Mouse (Mus musculus) gastrocnemius, postnatal 25 days (tissue): ENCODE measurements around the gene Gm28035. TPM values are rescaled to one million over a fixed set of nuclear protein-coding genes. Genes with fewer than 3 reads are reported as not detected.

Experiments used
- DNase-seq: peaks from one replicate; pipeline ENCODE4 v3.0.0; 2022
- total RNA-seq, 2 experiments: library from RNA; stranded (reverse); gene quantifications; 1 replicate in 1 of 2; 2 replicates in 1 of 2; pipeline ENCODE4 v1.2.3; 2021

Gene Gm28035
- total RNA-seq, 2 experiments from 2014 or later = 0.64 to 1.2 TPM

- no peak for DNase-seq
These were observed 21.8 kb downstream of the Gm28035 start for GRCm38 (mm10) chr2:30261921-30262839.

GRCm38 (mm10) chr2:30262840-30263441 lies 22.6 kb downstream of the Gm28035 start:
- peak; percentile 58 for DNase-seq

GRCm38 (mm10) chr2:30263811-30264210 lies 23.4 kb downstream of the Gm28035 start:
- DNase-seq = no peak

DNA sequence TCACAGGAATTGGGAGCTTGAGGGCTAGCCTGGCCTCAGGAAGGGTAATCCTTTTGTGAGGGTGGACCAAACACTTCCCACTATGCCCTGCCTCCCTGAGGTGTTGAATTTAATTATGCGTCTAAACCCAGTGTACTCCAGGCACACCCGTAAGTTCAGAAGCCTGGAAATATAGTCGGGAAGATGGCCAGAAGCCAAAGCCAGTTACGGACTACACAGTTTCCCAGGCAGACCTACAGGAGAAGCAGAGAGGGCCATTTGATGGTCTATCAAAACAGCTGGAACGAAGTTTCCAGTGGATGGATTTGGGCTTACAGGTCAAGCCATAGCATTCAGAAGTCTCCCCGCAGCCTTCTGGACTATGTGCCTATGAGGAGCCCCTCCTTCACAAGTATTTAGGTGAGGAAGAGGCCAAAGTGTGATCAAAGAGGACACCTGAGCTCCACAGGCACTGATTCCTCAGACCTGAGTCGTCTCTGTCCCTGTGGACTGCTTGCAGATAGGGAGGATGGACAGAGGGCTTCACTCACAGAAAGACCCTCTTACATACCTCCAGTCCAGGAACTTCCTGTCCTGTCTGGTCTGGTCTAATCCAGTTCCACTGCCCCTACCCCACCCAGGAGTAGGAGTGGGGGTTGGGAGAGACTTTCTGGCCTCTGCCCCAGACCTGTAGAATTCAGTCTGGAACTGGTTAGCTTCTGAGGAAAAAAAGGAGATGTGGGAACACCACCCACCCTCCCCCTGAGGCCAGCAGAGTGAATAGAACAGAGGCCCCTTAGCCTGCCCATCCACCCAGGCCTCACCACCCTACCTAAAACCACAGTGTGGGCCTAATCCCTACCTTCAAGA lies 24.5 kb downstream of the Gm28035 start:
- DNase-seq = no peak

DNA sequence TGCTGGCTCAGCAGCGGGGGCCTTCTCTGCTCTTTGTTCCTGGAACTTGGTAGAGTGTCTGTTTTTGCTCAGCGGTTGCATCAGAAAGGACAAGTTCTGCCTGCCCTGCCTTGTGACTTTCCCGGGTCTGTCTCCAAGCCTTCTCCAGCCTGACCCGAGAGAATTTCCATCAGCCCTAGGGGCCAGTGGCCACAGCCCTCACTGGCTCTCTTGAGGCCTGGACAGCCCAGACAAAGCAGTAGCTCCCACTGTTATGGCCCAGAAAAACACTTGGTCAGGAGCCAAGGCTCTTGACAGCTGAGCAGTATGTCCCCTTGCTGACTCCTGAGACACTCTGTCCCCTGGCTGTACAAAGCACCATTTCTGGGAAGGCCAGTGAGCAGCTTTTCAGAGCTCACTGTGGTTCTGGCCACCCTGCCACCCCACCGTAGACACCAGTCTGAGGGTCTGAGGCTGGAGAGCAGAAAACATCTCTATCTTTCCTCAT lies 25.4 kb downstream of the Gm28035 start, which contains the start of gene Phyhd1:
TSS of gene Phyhd1 (plus strand) at position 437 of the 487 bp plus-strand sequence.
- DNase-seq = peak; percentile 88

DNA sequence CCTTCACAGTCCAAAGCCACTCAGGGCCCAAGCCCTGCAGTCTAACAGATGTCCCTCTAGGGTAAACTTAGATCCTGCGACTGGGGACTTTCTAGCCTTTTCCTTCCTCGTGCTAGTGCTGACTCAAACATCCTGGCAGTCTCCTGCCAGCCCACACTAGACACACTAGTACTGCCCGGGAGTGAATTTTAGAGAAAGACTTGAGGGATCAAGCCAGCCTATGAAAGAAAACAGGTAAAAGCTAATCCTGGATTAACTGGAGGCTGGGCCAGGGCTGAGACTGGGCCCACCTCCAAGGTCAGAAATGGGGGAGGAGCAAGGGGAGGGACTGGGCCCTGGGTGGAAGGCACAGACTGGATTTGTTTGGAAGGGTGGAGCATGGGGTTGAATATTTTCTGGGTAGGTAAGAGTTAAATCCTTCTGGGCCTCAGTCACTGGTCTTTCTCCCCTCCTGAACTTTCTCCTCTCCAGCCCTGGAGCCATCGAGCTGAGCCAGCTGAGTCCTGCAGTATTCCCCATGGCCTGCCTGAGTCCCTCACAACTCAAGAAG lies 26.1 kb downstream of the Gm28035 start:
- peak; percentile 81 for DNase-seq

DNA sequence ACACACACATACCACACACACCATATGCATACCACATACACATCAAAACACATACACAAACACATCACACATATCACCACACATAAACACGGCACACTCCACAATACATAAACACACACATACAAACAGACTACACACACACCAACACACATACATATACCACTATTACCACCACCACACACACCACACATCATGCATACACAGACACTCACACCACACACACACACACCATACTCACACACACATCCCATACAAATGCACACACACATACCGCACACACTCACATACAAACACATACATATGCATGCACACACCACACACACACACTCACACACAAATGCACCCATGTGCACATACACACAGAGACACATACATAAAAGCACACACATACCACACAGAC lies 27.1 kb downstream of the Gm28035 start:
- DNase-seq = no peak

- DNase-seq = no peak
These were observed 28.0 kb downstream of the Gm28035 start for GRCm38 (mm10) chr2:30268371-30268770.

GRCm38 (mm10) chr2:30269241-30269990 lies 29.0 kb downstream of the Gm28035 start:
- no peak for DNase-seq

- peak; percentile 76 for DNase-seq
These were observed 29.8 kb downstream of the Gm28035 start for GRCm38 (mm10) chr2:30270134-30270533.

- DNase-seq = no peak
These were observed 40.4 kb downstream of the Gm28035 start, which contains the start of gene Gm28038 for GRCm38 (mm10) chr2:30280743-30281142. Gene Gm28038 (plus strand): TSS chr2:30281043.

DNA sequence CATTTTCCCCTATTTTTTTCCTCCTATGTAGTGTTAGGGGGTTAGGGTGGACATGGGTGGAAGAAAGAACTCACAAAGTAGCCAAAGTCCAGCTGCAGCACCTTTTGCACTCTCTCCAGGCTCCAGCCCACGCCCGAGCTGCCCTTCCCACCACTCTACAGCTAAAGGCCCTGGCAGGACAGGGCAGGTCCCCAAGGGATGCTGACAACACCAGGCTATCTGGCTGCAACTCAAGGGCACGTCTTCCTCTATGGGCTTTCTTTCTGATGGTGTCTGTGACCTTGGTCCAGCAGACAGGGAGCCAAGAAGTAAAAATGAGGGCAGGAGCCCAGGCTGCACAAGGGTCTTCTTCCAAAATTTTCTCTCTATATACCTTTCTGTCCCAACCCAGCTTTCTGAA lies 41.3 kb downstream of the Gm28035 start:
- no peak for DNase-seq

GRCm38 (mm10) chr2:30283193-30283592 lies 42.8 kb downstream of the Gm28035 start:
- DNase-seq = no peak

DNA sequence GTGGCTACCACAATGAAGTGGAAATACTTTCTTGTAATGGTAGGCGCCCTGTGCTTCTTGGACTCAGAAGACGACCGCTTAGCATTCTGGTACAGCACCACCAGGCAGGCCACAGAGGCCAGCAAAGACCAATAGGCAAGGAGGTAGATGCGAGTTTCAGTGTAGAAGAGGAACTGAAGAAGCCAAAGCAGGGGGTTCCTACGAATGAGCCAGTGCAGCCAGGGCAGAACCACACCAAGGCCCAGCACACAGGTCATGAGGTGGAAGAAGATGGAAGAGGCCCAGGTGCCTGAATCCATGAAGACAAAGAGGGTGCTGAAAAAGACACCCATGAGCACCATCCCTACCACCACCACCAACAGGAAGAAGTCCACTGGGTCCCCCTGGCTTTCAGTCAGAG lies 44.6 kb downstream of the Gm28035 start:
- no peak for DNase-seq

- DNase-seq = no peak
These were observed 45.2 kb downstream of the Gm28035 start for GRCm38 (mm10) chr2:30285416-30286181.

GRCm38 (mm10) chr2:30286192-30287026 lies 46.0 kb downstream of the Gm28035 start, which contains the start of the genes Dolk and Nup188:
Gene Dolk (minus strand): TSS chr2:30286334.
Gene Nup188 (plus strand): TSS chr2:30286397.
- peak; percentile 93 for DNase-seq

- DNase-seq = no peak
These were observed 46.6 kb downstream of the Gm28035 start for GRCm38 (mm10) chr2:30287027-30287373.

DNA sequence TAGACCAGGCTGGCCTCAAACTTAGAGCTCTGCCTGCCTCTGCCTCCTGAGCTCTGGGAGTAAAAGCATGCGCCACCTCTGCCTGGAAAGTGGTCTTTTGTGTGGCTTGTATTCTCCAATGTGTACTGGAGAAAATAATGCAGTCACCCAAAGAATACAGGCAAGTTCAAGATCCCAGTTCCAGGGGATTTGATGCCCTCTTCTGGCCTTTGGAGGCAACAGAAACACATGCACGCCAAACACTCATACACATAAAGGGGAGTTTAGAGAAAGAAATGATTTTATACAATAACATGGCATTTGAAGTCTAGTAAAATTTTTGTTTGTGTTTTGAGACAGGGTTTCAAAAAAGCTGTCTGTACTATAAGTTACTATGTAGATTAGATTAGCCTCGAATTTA lies 59.2 kb downstream of the Gm28035 start:
- no peak for DNase-seq

DNA sequence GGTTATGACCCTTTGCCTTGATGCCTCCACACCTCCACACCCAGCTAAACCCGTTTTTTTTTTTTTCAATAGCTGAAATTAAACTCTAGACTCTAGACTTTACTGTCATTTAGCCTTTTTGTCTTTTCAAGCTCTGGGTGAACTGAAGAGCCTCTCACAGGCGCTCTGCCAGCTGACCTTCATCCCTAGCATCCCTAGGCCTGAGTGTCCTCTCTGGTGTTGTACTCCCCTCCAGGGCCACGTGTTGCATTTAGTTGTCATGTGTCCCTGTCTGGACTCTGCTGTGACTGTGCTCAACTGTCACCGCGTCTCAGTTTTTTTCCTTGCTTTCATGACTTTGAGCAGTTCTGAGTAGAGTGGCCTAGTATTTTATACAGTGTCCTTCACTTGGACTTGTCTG lies 59.6 kb downstream of the Gm28035 start:
- DNase-seq = no peak
